Mouse (Mus musculus): ENCODE results near the gene Gm49450. TPM values are rescaled to one million over a fixed set of nuclear protein-coding genes. Genes with fewer than 3 reads are reported as not detected.

Gm49450 gene
- polyA plus RNA-seq, 1 experiment from 2014 or later = not detected

- no peak for ATAC-seq (ENCODE audit: low FRiP score)
These were observed 50.8 kb downstream of the Gm49450 start for GRCm38 (mm10) chr15:98902600-98902999.

GRCm38 (mm10) chr15:98901530-98901929 lies 51.8 kb downstream of the Gm49450 start:
- no peak for ATAC-seq (ENCODE audit: low FRiP score)
- 56% methylated on average over 1 of the region's 1 CpGs for WGBS

More at GRCm38 (mm10) chr15:98902600-98902999, 50.8 kb downstream of the Gm49450 start:
- Histone ChIP-seq H3K36me3 (replicated peaks) (peaks cover 45% of the 10 kb centered on the region), H3K4me3 (replicated peaks) (no peak overlapping the region), H3K4me1 (peaks cover 12% of the 10 kb centered on the region), H3K9ac (no peak overlapping the region), H3K27me3 (peaks cover 32% of the 10 kb centered on the region), H3K27ac (no peak overlapping the region), H3K4me2 (no peak overlapping the region), H3K9me3 (no peaks in the 10 kb centered on the region)
- WGBS = 89% methylated on average over 2 of the region's 2 CpGs

GRCm38 (mm10) chr15:98897928-98898800 lies 55.2 kb downstream of the Gm49450 start, which contains the start of gene Dhh:
TSS of gene Dhh (minus strand) at chr15:98898540.
- peak within 1 kb of the TSS; percentile 24 for H3K4me3 ChIP-seq (replicated peaks)
- no peaks in the 10 kb centered on the region for H3K9me3 ChIP-seq
- H3K27me3 ChIP-seq = peaks cover 76% of the 10 kb centered on the region
- H3K4me1 ChIP-seq = peaks cover 44% of the 10 kb centered on the region
- no peak within 1 kb of the TSS for H3K27ac ChIP-seq
- peak; percentile 34 for ATAC-seq (ENCODE audit: low FRiP score)
- H3K4me2 ChIP-seq = peak within 1 kb of the TSS; percentile 45
- peaks cover 3% of the 10 kb centered on the region; the same call in 1 of the 2 replicates for H3K36me3 ChIP-seq (replicated peaks)
- 1% methylated on average over 41 of the region's 41 CpGs for WGBS
- 0 out of 2 replicates have a peak within 1 kb of the TSS, but pooled peaks have one; percentile 9 for H3K9ac ChIP-seq

More at GRCm38 (mm10) chr15:98901530-98901929, 51.8 kb downstream of the Gm49450 start:
- H3K27me3 ChIP-seq = peaks cover 42% of the 10 kb centered on the region
- H3K4me1 ChIP-seq = peaks cover 15% of the 10 kb centered on the region
- no peak overlapping the region for H3K4me3 ChIP-seq (replicated peaks)
- peaks cover 36% of the 10 kb centered on the region for H3K36me3 ChIP-seq (replicated peaks)
- H3K9ac ChIP-seq = no peak overlapping the region
- H3K9me3 ChIP-seq = no peaks in the 10 kb centered on the region
- H3K27ac ChIP-seq = no peak overlapping the region
- no peak overlapping the region for H3K4me2 ChIP-seq

- Histone ChIP-seq H3K27me3 (peaks cover 83% of the 10 kb centered on the region), H3K9me3 (no peaks in the 10 kb centered on the region), H3K4me1 (peaks cover 44% of the 10 kb centered on the region), H3K4me2 (peak overlapping the region; percentile 45), H3K36me3 (replicated peaks) (no peaks in the 10 kb centered on the region), H3K4me3 (replicated peaks) (peak overlapping the region; percentile 24), H3K27ac (no peak overlapping the region), H3K9ac (no peak overlapping the region)
- 2% methylated on average over 10 of the region's 10 CpGs for WGBS
- no peak for ATAC-seq (ENCODE audit: low FRiP score)
These were observed 55.9 kb downstream of the Gm49450 start for GRCm38 (mm10) chr15:98897495-98897894.

GRCm38 (mm10) chr15:98895635-98896589 lies 57.4 kb downstream of the Gm49450 start:
- H3K4me2 ChIP-seq = peak overlapping the region; percentile 56
- H3K27ac ChIP-seq = 0 out of 2 replicates have a peak overlapping the region, but pooled peaks have one; percentile 19
- 0 out of 2 replicates have a peak, but pooled peaks have one; percentile 13 for ATAC-seq (ENCODE audit: low FRiP score)
- peaks cover 97% of the 10 kb centered on the region for H3K27me3 ChIP-seq
- H3K36me3 ChIP-seq (replicated peaks) = no peaks in the 10 kb centered on the region
- WGBS = 1% methylated on average over 41 of the region's 41 CpGs
- peaks cover 47% of the 10 kb centered on the region for H3K4me1 ChIP-seq
- H3K9ac ChIP-seq = peak overlapping the region; percentile 46
- peak overlapping the region; percentile 47 for H3K4me3 ChIP-seq (replicated peaks)
- no peaks in the 10 kb centered on the region for H3K9me3 ChIP-seq

- 0 out of 2 replicates have a peak overlapping the region, but pooled peaks have one; percentile 19 for H3K27ac ChIP-seq
- peaks cover 47% of the 10 kb centered on the region for H3K4me1 ChIP-seq
- WGBS = 2% methylated on average over 38 of the region's 38 CpGs
These were observed 58.4 kb downstream of the Gm49450 start for GRCm38 (mm10) chr15:98894746-98895634.

GRCm38 (mm10) chr15:98893940-98894745 lies 59.2 kb downstream of the Gm49450 start, which contains the start of gene Rhebl1:
TSS of gene Rhebl1 (minus strand) at chr15:98894540.
- Histone ChIP-seq H3K4me3 (replicated peaks) (peak within 1 kb of the TSS; percentile 47), H3K27me3 (peaks cover 81% of the 10 kb centered on the region), H3K27ac (no peak within 1 kb of the TSS), H3K4me1 (peaks cover 47% of the 10 kb centered on the region), H3K9ac (peak within 1 kb of the TSS; percentile 56), H3K4me2 (peak within 1 kb of the TSS; percentile 91), H3K36me3 (replicated peaks) (no peaks in the 10 kb centered on the region), H3K9me3 (no peaks in the 10 kb centered on the region)
- no peak for ATAC-seq (ENCODE audit: low FRiP score)
- under 1% methylated on average over 77 of the region's 77 CpGs for WGBS

More at GRCm38 (mm10) chr15:98894746-98895634, 58.4 kb downstream of the Gm49450 start:
- ATAC-seq (ENCODE audit: low FRiP score) = peak; percentile 34; the same call in 1 of the 2 replicates
- Histone ChIP-seq H3K4me2 (peak overlapping the region; percentile 91), H3K9ac (peak overlapping the region; percentile 46), H3K4me3 (replicated peaks) (peak overlapping the region; percentile 47), H3K9me3 (no peaks in the 10 kb centered on the region), H3K27me3 (peaks cover 89% of the 10 kb centered on the region), H3K36me3 (replicated peaks) (no peaks in the 10 kb centered on the region)

GRCm38 (mm10) chr15:98893036-98893435 lies 60.3 kb downstream of the Gm49450 start:
- no peak overlapping the region for H3K4me3 ChIP-seq (replicated peaks)
- 38% methylated on average over 4 of the region's 4 CpGs for WGBS

GRCm38 (mm10) chr15:98891907-98892606 lies 61.3 kb downstream of the Gm49450 start:
- ATAC-seq (ENCODE audit: low FRiP score) = peak; percentile 39; the same call in 1 of the 2 replicates
- Histone ChIP-seq H3K9me3 (no peaks in the 10 kb centered on the region), H3K4me3 (replicated peaks) (no peak overlapping the region), H3K36me3 (replicated peaks) (no peaks in the 10 kb centered on the region), H3K27ac (no peak overlapping the region), H3K4me2 (no peak overlapping the region), H3K27me3 (peaks cover 60% of the 10 kb centered on the region), H3K4me1 (peaks cover 32% of the 10 kb centered on the region), H3K9ac (no peak overlapping the region)
- 41% methylated on average over 6 of the region's 6 CpGs for WGBS

More at GRCm38 (mm10) chr15:98893036-98893435, 60.3 kb downstream of the Gm49450 start:
- Histone ChIP-seq H3K4me1 (peaks cover 40% of the 10 kb centered on the region), H3K9ac (no peak overlapping the region), H3K4me2 (no peak overlapping the region), H3K27ac (no peak overlapping the region), H3K9me3 (no peaks in the 10 kb centered on the region), H3K36me3 (replicated peaks) (no peaks in the 10 kb centered on the region), H3K27me3 (peaks cover 70% of the 10 kb centered on the region)
- ATAC-seq (ENCODE audit: low FRiP score) = no peak

- Histone ChIP-seq H3K27ac (no peak overlapping the region), H3K4me1 (peaks cover 31% of the 10 kb centered on the region), H3K4me2 (peak overlapping the region; percentile 25; the same call in 1 of the 2 replicates), H3K4me3 (replicated peaks) (no peak overlapping the region), H3K9ac (no peak overlapping the region), H3K27me3 (peaks cover 52% of the 10 kb centered on the region), H3K36me3 (replicated peaks) (no peaks in the 10 kb centered on the region), H3K9me3 (no peaks in the 10 kb centered on the region)
- WGBS = 9% methylated on average over 19 of the region's 19 CpGs
- no peak for ATAC-seq (ENCODE audit: low FRiP score)
These were observed 62.1 kb downstream of the Gm49450 start for GRCm38 (mm10) chr15:98891198-98891742.

Data from forebrain, embryonic 12.5 days (tissue).